Mouse (Mus musculus): ENCODE data around the gene Nup50. TPM values are rescaled to one million over a fixed set of nuclear protein-coding genes. Genes with fewer than 3 reads are reported as not detected.

Nup50 gene
- total and polyA plus RNA-seq, 2 experiments from 2014 or later = 18.4 to 24.7 TPM

DNA sequence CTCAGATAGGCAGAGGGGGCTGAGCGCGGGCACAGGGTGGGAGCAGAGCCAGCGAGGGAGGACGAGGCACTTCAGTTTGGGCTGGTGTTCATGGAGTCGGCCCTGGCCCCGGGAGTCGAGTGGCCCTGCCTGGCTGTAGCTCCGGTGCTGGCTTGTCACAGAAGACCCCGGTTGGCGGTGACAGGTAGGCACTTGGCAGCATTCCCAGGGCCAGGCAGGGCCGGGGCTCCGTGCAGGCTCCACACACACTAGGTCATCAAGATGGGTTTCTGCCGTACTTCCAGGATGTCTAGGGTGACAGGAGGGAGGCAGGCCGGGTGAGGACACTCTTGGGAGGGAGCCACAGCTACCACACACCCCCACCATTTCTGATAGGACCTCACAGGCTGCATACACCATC lies 25.8 kb downstream of the Nup50 start:
- 76% methylated on average over 14 of the region's 14 CpGs for WGBS
- DNase-seq (ENCODE audit: low spot score) (no peak), ATAC-seq (no peak)
- Histone ChIP-seq H3K36me3 (ENCODE audit: insufficient read depth, low read length) (peaks cover 62% of the 10 kb centered on the region), H3K9me3 (ENCODE audit: low read length) (no peaks in the 10 kb centered on the region), H3K27me3 (ENCODE audit: insufficient read depth, low read length) (no peaks in the 10 kb centered on the region), H3K4me3 (ENCODE audit: low read length) (no peak overlapping the region), H3K27ac (no peak overlapping the region), H3K9ac (replicated peaks; ENCODE audit: low read length) (no peak overlapping the region), H3K4me1 (ENCODE audit: insufficient read depth, low read length) (no peaks in the 10 kb centered on the region), H3K4me2 (ENCODE audit: low read depth, low read length) (no peak overlapping the region)
- TF ChIP-seq CTCF (IDR thresholded peaks at IDR 0.05; ENCODE audit: low read depth) = no peak

GRCm38 (mm10) chr15:84950053-84950452 lies 26.8 kb downstream of the Nup50 start:
- WGBS = 85% methylated on average over 4 of the region's 4 CpGs
- no peak for TF ChIP-seq CTCF (IDR thresholded peaks at IDR 0.05; ENCODE audit: low read depth)
- Histone ChIP-seq H3K4me1 (ENCODE audit: insufficient read depth, low read length) (no peaks in the 10 kb centered on the region), H3K4me2 (ENCODE audit: low read depth, low read length) (no peak overlapping the region), H3K27ac (no peak overlapping the region), H3K27me3 (ENCODE audit: insufficient read depth, low read length) (no peaks in the 10 kb centered on the region), H3K36me3 (ENCODE audit: insufficient read depth, low read length) (peaks cover 71% of the 10 kb centered on the region), H3K4me3 (ENCODE audit: low read length) (no peak overlapping the region), H3K9ac (replicated peaks; ENCODE audit: low read length) (no peak overlapping the region), H3K9me3 (ENCODE audit: low read length) (no peaks in the 10 kb centered on the region)
- no peak for DNase-seq (ENCODE audit: low spot score)
- no peak for ATAC-seq

- peaks cover 68% of the 10 kb centered on the region for H3K36me3 ChIP-seq (ENCODE audit: insufficient read depth, low read length)
- no peak overlapping the region for H3K27ac ChIP-seq
- DNase-seq (ENCODE audit: low spot score) (no peak), ATAC-seq (no peak)
- TF ChIP-seq CTCF (IDR thresholded peaks at IDR 0.05; ENCODE audit: low read depth) = no peak
- 90% methylated on average over 11 of the region's 11 CpGs for WGBS
- no peak overlapping the region for H3K9ac ChIP-seq (replicated peaks; ENCODE audit: low read length)
- no peak overlapping the region for H3K4me2 ChIP-seq (ENCODE audit: low read depth, low read length)
- no peaks in the 10 kb centered on the region for H3K27me3 ChIP-seq (ENCODE audit: insufficient read depth, low read length)
- 0 out of 2 replicates have a peak, but pooled peaks cover 9% of the 10 kb centered on the region for H3K4me1 ChIP-seq (ENCODE audit: insufficient read depth, low read length)
- no peak overlapping the region for H3K4me3 ChIP-seq (ENCODE audit: low read length)
- no peaks in the 10 kb centered on the region for H3K9me3 ChIP-seq (ENCODE audit: low read length)
Measured at GRCm38 (mm10) chr15:84953259-84953658, 30.0 kb downstream of the Nup50 start.

DNA sequence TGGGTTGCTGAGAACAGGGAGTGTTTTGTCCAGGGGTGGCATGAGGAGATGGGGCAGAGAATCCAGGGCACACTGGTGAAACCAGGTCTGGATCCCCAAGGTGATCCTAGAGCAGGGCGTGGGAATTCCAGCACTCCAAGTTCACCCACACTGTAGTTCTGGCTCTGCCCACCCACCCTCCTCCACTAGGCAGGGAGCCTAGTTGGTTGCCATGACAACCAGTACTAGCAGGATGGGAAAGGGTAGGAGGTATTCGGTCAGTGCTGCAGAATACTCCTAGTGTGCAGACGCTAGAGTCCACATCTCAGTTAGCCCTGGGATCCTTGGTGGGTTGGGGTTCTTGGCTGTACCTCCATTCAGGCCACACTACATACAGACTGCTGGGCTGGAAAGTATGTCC lies 34.6 kb downstream of the Nup50 start:
- ATAC-seq (peak; percentile 84), DNase-seq (ENCODE audit: low spot score) (peak; percentile 84)
- Histone ChIP-seq H3K36me3 (ENCODE audit: insufficient read depth, low read length) (peaks cover 24% of the 10 kb centered on the region), H3K4me1 (ENCODE audit: insufficient read depth, low read length) (peaks cover 32% of the 10 kb centered on the region; the same call in 1 of the 2 replicates), H3K4me2 (ENCODE audit: low read depth, low read length) (no peak overlapping the region), H3K9ac (replicated peaks; ENCODE audit: low read length) (peak overlapping the region; percentile 33; the same call in 1 of the 2 replicates), H3K27ac (peak overlapping the region; percentile 58), H3K27me3 (ENCODE audit: insufficient read depth, low read length) (no peaks in the 10 kb centered on the region), H3K4me3 (ENCODE audit: low read length) (no peak overlapping the region), H3K9me3 (ENCODE audit: low read length) (no peaks in the 10 kb centered on the region)
- no peak for TF ChIP-seq CTCF (IDR thresholded peaks at IDR 0.05; ENCODE audit: low read depth)
- WGBS = 9% methylated on average over 3 of the region's 3 CpGs

DNA sequence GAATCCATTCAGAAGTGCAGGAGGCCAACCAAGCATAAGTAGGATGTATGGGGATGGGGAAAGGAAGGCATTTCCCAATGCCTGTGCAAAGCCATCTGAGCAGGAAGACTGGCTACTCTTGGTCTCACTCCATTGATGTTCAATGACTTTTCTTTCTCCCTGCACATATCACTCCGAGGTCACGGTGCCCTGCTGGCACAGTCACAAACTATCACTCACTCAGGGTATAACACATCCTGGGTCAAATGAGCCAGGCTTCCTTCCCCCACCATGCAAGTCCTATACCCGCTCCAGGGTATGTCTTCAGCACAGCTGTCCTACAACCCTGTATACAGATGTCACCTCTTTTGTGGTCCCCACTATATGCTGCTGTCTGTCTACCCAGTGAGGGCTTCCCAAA lies 35.1 kb downstream of the Nup50 start:
- DNase-seq (ENCODE audit: low spot score) (no peak), ATAC-seq (no peak)
- peaks cover 32% of the 10 kb centered on the region; the same call in 1 of the 2 replicates for H3K4me1 ChIP-seq (ENCODE audit: insufficient read depth, low read length)
- peak overlapping the region; percentile 33; the same call in 1 of the 2 replicates for H3K9ac ChIP-seq (replicated peaks; ENCODE audit: low read length)
- peaks cover 20% of the 10 kb centered on the region for H3K36me3 ChIP-seq (ENCODE audit: insufficient read depth, low read length)
- TF ChIP-seq CTCF (IDR thresholded peaks at IDR 0.05; ENCODE audit: low read depth) = no peak
- 83% methylated on average over 3 of the region's 3 CpGs for WGBS
- H3K9me3 ChIP-seq (ENCODE audit: low read length) = no peaks in the 10 kb centered on the region
- H3K27ac ChIP-seq = peak overlapping the region; percentile 58; the same call in 1 of the 2 replicates
- H3K4me2 ChIP-seq (ENCODE audit: low read depth, low read length) = no peak overlapping the region
- no peaks in the 10 kb centered on the region for H3K27me3 ChIP-seq (ENCODE audit: insufficient read depth, low read length)
- no peak overlapping the region for H3K4me3 ChIP-seq (ENCODE audit: low read length)

GRCm38 (mm10) chr15:84959891-84960290 lies 36.7 kb downstream of the Nup50 start:
- peaks cover 7% of the 10 kb centered on the region for H3K36me3 ChIP-seq (ENCODE audit: insufficient read depth, low read length)
- WGBS = 85% methylated on average over 6 of the region's 6 CpGs
- H3K9me3 ChIP-seq (ENCODE audit: low read length) = no peaks in the 10 kb centered on the region
- no peak overlapping the region for H3K9ac ChIP-seq (replicated peaks; ENCODE audit: low read length)
- H3K4me3 ChIP-seq (ENCODE audit: low read length) = no peak overlapping the region
- DNase-seq (ENCODE audit: low spot score) = no peak
- H3K4me2 ChIP-seq (ENCODE audit: low read depth, low read length) = peak overlapping the region; percentile 44; the same call in 1 of the 2 replicates
- H3K4me1 ChIP-seq (ENCODE audit: insufficient read depth, low read length) = peaks cover 32% of the 10 kb centered on the region; the same call in 1 of the 2 replicates
- no peak for ATAC-seq
- TF ChIP-seq CTCF (IDR thresholded peaks at IDR 0.05; ENCODE audit: low read depth) = no peak
- H3K27me3 ChIP-seq (ENCODE audit: insufficient read depth, low read length) = no peaks in the 10 kb centered on the region
- no peak overlapping the region for H3K27ac ChIP-seq

- WGBS = 18% methylated on average over 8 of the region's 8 CpGs
- Histone ChIP-seq H3K9me3 (ENCODE audit: low read length) (no peaks in the 10 kb centered on the region), H3K36me3 (ENCODE audit: insufficient read depth, low read length) (no peaks in the 10 kb centered on the region), H3K4me1 (ENCODE audit: insufficient read depth, low read length) (peaks cover 32% of the 10 kb centered on the region; the same call in 1 of the 2 replicates), H3K4me2 (ENCODE audit: low read depth, low read length) (peak overlapping the region; percentile 44), H3K9ac (replicated peaks; ENCODE audit: low read length) (peak overlapping the region; percentile 51), H3K27ac (peak overlapping the region; percentile 70), H3K27me3 (ENCODE audit: insufficient read depth, low read length) (no peaks in the 10 kb centered on the region), H3K4me3 (ENCODE audit: low read length) (peak overlapping the region; percentile 24)
- DNase-seq (ENCODE audit: low spot score) (peak; percentile 63), ATAC-seq (peak; percentile 58)
- TF ChIP-seq CTCF (IDR thresholded peaks at IDR 0.05; ENCODE audit: low read depth) = peak; percentile 52
Measured at GRCm38 (mm10) chr15:84960692-84961091, 37.5 kb downstream of the Nup50 start.
